Comparison of ENCODE assay signal across 10 mouse cellular contexts in the genomic region with DNA sequence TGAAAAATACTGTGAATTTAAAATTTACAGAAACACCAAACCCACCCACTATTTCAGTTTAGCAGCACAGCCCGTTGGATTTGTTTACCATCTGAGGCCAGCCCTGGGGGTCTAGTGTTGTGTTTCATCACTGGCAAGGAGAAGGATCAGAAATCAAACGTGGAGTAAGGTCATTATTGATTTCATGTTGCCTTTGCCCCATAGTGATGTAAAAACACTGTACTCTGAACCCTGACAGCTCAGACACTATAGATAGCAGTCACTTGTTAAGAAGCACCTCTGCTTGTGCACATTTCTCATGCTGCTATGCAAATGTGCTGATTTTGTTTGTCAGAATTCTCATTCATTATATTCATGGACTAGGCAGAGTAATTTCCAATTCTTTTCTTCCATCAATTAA.
"Had no signal": no experiment of that assay in that cellular context is flagged by ENCODE, and none has a peak within 500 bp of the region (broad histone marks: within the 10 kb centered on the region; RNA-seq: fewer than 3 reads in every experiment).

No protein-coding gene starts in this region.

- H3K4me1 ChIP-seq: limb, embryonic 12.5 days had no signal

- DNase-seq: kidney, adult 18-20 months; kidney, postnatal 10 days; kidney, postnatal 4 days; layer of hippocampus, postnatal 36 days; lung, adult 18-20 months; lung, postnatal 36 days had no signal

- H3K4me2 ChIP-seq: limb, embryonic 12.5 days; midbrain, embryonic 13.5 days had no signal

- H3K27ac ChIP-seq: layer of hippocampus, adult 2 months; limb, embryonic 12.5 days; midbrain, embryonic 13.5 days; stomach, postnatal 0 days had no signal

- H3K9me3 ChIP-seq: limb, embryonic 12.5 days; midbrain, embryonic 13.5 days had no signal

- H3K36me3 ChIP-seq: limb, embryonic 12.5 days; midbrain, embryonic 13.5 days had no signal

- H3K9ac ChIP-seq: limb, embryonic 12.5 days; midbrain, embryonic 13.5 days had no signal

- ATAC-seq: midbrain, embryonic 13.5 days had no signal

- H3K4me3 ChIP-seq: layer of hippocampus, adult 2 months; limb, embryonic 12.5 days; midbrain, embryonic 13.5 days had no signal
